Mouse (Mus musculus) layer of hippocampus, adult 18-20 months (tissue): Measurements from ENCODE around the gene Uchl4. TPM values are rescaled to one million over a fixed set of nuclear protein-coding genes. Genes with fewer than 3 reads are reported as not detected.
"Not testable (repeated sequence)": the region's sequence is repeated elsewhere in the genome, so short reads cannot be mapped to it uniquely, and the experiment has no call there.

ENCODE experiments used
- DNase-seq, 2 experiments: peaks; one replicate each; pipeline ENCODE4 v3.0.0; 2022; ENCODE audit warnings: low spot score in 2 of 2
- total RNA-seq, 2 experiments: library from RNA; stranded (reverse); gene quantifications; 2 replicates each; pipeline ENCODE4 v1.2.3; 2021

Gene Uchl4
- total RNA-seq, 2 experiments from 2014 or later = 2.4 to 2.9 TPM

DNA sequence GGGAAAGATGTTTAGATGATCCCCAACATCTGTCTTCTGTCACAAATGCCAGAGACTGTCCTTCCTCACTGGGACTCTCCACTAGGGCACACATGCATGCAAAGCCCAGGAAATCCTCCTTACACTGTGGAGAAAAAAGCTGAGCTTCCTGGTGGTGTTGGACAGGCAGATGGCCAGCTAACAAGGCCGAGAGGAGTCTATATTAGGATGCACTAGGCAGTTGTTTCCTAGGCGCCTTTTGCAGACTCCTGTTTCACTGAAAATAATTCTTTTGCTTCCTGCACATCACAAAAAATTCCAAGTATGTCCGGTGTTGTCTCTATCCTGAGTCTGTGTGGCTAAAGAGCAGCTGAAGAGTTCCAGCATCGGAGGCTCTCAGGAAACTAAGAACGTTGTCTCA is 3.8 kb upstream of the Uchl4 start:
- DNase-seq = no peak

DNA sequence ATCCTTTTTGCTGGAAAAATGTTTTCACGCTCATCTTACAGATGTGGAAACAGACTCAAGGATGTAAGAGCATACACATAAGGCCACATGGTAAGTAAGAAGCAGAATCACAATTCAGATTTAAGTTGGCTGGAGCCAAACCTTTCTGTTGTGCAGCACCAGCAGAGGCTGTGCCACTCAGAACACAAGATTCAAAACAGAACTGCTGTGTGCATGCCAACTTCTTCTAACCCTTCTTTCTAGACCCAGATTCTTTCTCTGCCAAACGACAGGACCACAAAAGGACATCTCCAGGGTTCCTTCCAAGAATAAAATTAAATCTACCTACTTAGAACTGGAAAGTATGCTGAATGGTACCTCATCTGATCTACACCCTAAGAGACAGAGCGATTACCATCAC is 3.3 kb upstream of the Uchl4 start:
- DNase-seq = no peak

DNA sequence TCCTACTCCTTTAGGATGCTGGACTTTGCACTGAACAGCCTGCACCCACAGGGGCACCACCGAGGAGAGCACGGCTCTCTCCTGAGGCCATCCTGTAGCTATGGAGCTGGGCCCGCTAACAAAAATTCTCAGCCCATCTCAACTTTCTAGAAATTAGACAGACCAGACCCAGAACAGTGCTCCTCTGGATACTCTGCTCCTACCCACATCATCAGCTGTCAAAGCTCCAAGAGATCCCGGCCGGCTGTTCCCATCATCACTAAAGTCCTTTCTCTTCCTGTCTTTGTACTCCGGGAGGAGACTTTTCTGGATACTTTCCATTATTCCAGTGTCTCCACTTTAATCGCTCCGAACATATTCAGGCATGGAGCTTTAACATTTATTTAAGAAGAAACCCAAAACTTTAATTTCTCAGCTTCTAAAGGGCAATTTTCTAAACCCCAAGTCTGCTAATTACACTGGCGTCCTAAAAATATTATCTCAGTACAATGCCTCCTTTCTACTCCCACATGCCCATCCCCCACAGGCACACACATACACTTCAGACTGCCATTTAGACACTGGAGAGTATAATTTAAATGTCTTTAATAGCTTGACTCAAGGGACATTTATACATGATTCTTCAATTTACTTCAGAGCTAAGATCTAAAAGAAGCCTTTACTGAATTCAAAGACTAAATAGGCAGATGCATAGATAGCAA is 2.6 kb upstream of the Uchl4 start:
- peak in 1 of 2 experiments; percentile 48 for DNase-seq

DNA sequence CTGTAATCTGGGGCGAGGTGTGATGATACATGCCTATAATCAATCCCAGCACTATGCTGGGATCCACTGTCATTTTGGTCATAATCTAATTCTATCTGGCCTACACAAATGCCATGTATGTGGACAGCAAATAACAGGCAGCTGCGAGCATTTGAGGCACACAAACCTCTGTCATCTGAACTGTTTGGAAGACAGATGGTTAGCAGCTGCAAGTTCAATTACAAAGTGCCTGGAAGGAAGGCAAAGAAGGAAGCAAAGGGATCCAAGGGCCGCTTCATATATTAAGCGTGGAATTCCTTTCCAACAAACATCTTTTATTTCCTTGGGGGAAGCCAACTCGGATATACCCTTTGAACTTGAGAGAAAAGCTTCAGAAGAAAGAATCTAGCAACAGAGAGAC is 1.3 kb upstream of the Uchl4 start:
- DNase-seq = no peak

DNA sequence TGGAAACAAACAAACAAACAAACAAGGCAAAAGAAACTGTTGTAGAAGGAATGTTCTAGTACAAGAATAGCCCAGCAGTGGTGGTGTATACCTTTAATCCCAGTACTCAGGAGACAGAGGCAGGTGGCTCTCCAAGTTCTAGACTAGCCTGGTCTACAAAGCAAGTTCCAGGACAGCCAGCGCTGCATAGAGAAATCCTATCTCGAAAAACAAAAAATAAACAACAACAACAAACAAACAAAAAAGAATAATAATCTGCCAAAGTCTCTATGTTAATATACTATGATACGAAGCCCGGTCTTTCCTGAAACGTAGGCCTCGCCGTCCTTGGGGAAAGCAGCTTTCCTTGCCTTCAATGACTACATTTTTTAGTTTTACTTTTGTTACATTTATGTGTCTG is 1.1 kb downstream of the Uchl4 start:
- DNase-seq = no peak

DNA sequence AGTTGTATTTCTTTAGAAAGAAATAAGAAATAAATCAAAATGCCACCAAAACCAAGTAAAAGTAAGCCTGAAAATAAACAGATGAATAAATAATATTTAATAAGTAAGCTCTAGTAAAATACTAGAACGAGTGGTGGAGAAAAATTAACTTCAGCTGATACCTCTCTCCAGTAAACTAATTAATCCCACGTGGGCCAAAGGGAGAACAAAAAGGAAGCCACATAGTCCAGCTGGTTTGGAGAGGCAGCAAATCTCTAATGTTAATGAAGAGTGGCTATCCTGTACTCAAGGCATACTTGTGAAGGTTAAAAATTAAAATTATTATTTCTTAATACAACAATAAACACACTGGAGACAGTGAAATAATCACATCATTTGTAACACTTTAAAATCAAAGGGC is 5.1 kb downstream of the Uchl4 start:
- DNase-seq = no peak

DNA sequence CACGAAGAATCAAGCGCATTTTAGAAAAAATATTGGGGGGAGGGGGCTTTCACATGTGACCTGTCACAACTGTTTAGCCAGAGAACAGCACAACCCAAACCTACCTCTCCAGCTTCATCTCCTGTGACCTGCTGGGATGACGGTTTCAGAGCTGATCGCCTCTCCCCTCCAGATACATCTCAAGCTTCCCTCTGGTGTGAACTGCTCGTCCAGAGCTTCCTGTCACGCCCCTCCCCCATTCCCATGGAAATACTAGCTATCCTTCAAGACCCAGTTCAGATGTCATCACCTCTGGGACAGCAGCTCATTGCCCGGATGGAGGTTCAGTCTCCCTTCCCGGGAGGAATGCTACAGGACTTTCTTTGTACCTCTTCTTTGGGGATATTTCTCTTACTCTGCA is 5.7 kb downstream of the Uchl4 start:
- DNase-seq = no peak

DNA sequence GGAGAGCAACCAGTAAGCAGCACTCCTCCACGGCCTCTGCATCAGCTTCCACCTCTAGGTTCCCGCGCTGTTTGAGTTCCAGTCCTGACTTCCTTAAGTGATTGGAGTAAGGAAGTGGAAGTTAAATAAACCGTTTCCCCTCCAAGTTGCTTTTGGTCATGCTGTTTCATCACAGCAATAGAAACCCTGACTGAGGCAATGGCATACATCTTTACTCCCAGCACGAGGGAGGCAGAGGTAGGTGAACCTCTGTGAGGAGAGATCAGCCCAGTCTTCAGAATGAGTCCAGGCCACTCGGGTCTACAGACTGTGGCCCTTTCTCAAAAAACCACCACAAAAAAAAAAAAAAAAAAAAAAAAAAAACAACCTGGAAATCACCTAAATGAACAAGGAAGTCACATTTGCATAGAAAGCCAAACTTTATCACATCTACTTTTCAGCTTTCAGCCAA is 7.4 kb downstream of the Uchl4 start:
- DNase-seq = no peak

DNA sequence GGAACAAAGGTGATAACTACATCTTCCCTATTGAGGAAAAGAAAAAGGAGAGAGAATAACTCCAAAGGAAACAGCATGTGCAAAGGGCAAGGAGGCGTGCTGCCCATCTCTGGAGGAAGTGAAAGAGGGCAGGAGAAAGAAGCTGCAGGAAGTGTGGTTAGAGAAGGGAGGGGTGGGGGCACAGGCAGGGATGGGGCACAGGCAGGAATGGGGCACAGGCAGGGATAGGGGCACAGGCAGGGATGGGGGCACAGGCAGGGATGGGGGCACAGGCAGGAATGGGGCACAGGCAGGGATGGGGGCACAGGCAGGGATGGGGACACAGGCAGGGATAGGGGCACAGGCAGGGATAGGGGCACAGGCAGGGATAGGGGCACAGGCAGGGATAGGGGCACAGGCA is 14.4 kb downstream of the Uchl4 start:
- DNase-seq = no peak

DNA sequence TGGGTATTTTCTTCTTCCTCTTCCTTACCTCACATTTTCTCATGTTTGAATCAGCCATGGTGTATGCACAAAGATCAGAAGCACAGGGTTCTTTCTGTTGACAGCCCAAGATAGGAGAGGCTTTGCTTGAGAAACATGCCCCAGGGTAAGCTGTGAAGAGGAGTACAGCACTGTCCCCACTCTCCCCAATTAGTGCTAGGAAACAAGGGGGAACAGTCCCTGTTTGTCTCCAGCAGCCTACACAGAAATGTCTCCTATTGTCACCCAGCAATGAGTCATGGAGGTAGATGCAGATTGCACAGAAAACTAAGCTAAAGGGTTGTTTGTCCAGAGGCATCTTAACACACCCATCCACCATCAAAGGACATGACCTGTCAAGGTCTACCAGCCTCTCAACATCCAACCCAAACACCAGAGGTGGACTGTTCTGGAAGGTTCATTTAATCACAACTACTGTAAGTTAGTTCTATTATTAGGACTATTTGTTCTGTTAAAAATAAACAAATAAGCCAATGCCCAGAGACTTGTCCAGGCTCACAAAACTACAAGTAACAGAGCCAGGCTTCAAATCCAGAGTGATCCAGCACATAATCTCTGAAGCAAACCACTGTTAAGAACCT is 15.2 kb downstream of the Uchl4 start:
- peak in 1 of 2 experiments; percentile 34 for DNase-seq

DNA sequence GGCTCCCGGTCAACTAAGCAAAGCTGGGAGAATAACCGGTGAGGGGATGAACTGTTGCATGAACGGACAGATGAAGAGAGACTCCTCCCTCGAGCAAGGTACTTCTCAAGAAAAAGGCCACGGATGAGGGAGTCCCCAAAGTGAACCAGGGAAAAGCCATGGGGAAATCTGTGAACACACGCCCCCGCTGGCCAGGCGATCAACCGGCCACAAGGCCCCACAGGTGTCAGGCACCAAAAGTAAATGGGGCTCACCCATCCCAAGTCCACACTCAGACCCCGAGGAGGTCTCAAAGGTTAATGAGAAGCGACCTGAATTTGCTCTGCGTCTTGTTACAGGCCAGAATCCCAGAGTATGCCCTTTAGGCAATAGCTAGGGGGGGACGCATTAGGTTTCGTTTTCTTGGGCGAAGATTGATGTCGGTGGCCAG is 17.6 kb downstream of the Uchl4 start:
- DNase-seq = no peak

DNA sequence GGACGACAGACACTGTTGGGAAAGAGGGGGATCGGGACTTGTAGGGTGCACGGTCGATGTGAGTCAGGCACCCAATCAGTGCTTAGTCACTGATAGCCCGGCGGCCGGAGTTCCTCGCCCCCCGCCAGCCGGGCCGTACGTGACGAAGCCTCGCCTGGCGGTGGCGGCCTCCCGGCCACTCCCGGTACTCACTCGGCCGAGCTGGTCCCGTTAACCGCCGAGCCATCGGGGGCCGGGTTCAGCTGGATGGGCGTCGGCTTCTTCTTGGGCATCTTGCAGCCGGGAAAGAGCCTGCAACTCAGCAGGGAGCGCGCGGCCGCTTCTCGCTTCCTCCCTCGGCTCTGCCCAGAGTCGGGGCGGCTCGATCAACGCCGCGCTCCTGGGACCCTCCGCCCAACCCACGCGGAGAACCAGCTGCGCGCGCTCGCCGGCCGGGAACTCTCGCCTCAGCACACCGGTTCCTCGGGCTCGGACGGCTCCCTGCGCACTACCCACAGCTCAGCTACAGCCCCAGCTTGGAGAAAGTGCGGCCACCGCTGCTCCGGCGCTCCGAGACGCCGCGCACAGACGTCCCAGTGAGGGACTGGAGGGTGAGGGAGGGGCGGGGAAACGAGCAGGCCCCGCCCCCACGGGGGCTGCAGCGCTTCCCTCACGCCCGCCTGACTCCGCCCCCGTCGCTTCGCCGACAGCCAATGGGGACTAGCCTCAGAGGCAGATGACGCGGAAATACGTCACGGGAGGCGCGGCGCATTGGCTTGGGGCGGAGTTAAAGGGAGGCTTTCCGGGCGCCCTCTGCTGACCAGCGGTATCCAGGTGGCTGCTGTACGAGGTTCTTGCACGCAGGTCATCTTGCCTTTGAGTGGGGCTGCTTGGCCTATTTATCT is 18.3 kb downstream of the Uchl4 start, which contains the start of gene Map2k1:
Map2k1 (minus strand) TSS at position 611 of the 884 bp plus-strand sequence.
- peak; percentile 99 to 100 for DNase-seq

DNA sequence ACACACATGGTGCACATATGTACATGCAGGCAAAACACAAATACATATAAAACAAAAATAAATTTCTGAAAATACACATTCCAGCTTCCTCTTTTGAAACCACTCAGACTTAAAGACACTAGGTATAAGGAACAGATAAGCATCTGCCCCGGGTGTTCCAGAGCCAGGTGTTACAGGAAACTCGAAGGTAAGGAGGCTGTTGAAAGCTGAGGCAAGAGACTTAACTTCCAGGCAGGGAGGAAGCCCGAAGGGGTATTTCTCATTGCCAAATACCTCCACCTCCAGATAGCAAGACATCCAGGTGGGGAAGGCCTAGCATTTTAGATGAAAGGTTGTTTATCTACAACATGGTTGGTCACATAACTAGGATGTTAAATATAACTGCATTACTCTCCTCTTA is 20.4 kb downstream of the Uchl4 start:
- no peak for DNase-seq

DNA sequence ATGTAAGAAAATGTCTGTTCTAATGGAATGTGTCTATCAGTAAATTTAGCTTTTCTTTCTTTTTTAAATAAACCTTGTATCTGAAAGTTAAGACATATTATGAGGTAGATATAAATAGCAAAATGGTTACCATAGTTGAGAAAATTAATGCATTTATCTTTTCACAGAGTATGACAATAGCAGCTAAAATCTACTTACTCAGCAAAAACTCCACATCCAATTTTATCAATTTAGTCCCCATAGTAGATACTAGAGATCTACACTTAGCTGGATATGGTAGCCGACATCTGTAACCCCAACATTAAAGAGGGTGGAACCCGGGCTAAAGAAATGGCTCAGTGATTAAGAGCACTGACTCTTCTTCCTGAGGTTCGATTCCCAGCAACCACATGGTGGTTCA is 21.2 kb downstream of the Uchl4 start:
- DNase-seq = no peak

DNA sequence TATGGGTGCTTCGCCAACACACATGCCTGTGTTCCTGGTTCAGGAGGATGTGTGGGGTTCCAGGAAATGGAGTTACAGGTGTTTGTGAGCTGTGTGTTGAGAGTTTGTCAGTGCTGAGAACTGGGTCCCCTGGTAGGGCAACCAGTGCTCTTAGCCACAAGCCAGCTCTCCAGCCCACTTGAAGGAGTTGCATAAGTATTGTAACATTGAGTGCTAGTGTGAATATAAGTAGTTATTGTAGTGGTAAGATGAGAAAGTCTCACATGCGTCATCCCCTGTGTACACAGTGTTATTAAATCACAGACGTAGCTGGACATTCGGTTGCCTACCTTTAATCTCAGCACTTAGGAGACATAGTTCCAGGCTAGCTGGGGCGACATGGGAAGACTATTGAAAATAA is 24.9 kb downstream of the Uchl4 start:
- DNase-seq = no peak

DNA sequence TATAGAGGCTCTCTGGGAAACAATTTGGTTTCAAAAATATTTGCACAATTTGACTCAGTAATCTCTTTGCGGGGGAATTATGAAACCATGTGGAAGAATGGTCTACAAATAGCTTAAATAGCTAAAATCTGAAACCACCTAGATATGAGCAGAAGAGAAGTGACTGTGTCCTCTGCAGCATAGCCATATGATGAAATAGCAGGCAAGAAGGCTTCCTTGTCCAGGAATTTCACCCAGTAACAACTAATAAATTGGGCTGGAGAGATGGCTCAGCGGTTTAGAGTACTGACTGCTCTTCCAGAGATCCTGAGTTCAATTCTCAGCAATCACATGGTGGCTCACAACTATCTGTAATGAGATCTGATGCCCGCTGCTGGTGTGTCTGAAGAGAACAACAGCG is 26.0 kb downstream of the Uchl4 start:
- DNase-seq = no peak

DNA sequence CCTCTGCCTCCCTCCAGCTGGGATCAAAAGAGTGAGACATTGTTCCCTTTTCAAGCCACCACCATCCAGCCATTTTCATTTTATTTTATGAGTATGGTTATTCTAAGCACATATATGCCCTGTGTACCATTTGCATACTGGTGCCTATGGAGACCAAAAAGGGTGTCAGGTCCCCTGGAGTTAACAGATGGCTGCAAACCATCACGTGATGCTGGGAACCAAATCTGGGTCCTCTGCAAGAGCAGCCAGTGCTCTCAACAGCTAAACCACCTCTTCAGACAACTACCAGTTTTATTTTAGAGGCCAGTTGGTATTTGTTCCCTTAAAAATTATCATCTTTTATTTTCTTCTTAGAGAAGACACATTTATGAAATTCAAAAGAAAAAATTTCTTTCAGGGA is 29.8 kb downstream of the Uchl4 start:
- DNase-seq = no peak

DNA sequence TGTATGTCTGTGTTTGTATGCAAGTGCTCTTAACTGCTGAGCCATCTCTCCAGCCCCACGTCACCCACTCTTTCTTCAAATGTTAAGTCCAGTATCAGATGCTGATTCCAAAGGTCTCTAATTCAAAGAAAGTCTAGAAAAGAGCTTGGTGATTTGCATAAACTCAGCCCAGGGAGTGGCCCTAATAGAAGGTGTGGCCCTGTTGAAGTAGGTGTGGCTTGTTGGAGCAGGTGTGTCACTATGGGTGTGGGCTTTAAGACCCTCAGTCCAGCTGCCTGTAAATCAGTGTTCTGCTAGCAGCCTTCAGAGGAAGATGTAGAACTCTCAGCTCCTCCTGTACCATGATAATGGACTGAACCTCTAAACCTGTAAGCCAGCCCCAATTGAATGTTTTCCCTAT is 32.2 kb downstream of the Uchl4 start:
- DNase-seq = no peak

DNA sequence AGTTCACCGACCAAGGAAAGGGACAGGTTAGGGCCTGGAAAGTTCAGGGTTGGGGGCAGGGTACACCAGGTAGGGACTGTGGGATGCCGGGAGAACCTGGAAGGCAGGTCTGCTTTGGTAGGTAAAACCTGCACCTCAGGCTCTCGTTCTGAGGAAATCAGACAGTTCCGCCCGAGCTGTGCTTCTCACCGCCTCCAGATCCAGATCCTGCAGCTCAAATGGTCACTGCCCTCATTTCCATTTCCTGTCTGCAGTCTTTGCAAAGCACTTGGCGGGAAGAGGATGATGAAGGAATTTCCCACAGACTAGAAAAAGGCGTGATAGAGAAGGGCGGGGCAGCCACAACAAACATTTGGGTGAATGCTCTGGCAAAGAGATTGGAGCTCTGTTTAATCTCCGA is 33.2 kb downstream of the Uchl4 start:
- DNase-seq = no peak

DNA sequence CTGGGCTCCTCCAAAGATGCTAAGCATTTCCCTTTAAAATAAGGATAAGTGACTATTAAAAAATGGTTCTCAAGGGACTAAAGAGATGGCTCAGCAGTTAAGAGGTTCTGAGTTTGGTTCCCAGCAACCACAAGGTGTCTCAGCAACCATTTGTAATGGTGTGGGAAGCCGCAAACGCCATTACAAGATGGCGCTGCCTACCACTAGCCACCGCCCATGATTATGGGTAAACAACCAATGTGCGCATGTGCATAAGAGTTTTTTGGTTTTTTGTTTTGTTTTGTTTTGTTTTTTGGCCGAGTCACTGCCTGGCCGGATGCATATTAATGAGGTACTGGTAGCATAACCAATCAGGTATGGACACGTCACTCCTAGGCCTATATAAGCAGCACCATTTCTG is 33.8 kb downstream of the Uchl4 start:
- not testable (repeated sequence) for DNase-seq

DNA sequence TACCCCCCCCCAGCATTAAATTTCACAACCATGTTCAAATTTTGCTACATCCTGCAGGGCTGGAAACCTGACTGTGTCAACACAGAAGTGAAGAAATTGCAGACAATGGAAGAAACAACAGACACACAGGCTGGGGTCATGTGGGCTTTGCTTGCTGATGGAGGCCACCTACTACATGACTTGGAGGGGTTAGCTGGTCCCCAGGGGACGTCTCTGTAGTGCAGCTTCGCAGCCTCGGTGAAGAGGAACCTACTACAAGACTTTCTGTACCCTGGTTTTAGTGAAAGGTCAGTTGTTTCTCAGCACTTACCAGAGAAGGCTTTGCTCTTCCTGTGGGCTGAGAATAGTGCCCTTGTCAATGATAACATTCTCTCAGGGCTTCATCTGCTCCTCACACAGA is 36.2 kb downstream of the Uchl4 start:
- no peak for DNase-seq

DNA sequence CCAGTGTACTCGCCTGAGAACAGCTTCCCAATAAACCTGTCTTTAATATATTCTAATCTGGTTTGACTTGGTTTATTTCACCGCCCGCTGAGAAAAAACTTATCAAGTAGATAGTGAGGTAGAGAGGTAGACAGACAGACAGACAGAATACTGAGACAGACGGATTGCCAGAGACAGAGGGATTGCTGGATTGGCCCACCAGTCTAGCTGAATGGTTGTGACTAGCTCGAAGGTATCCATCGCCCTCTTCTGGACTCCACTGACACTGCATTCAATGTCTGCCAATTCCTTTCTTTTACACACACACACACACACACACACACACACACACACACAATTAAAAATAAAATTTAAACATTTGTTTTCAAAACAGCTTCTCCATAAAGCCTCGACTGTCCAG is 37.6 kb downstream of the Uchl4 start:
- peak in 1 of 2 experiments; percentile 79 for DNase-seq
